10 mouse cellular contexts compared by ENCODE assay signal in the genomic region with DNA sequence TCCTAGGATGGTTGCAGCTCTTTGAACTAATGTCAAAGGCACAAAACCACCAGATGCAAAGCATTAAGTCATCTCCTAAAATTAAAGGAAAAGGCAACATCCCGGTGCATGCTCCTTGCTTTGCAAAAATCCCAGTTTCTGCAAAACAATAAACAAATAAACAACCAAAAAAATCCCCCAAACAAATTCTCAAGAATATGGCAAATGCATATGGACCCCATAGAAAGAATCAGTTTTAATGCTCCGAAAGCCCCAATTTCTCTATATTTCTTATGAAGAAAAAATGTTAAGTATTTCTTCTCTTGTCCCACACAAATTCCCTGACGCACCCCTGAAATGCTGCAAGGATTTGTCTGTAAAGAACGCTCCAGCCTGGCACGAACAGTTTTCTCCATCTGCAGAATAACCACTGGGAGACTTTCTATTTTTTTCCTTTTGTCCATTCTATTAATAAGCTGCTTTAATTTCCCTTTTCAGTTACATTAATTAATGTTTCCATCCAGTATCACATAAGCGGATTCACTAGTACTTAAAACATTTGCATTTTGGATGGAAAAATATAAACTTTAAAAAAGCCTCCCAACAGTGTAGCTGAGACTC. TPM values are rescaled to one million over a fixed set of nuclear protein-coding genes. Genes with fewer than 3 reads are reported as not detected.
DNase-seq lines count a peak whose midpoint lies in the region; ATAC-seq lines count a peak whose summit lies in the region.
"Had no signal": no experiment of that assay in that cellular context is flagged by ENCODE, and none has a peak within 500 bp of the region (broad histone marks: within the 10 kb centered on the region; RNA-seq: fewer than 3 reads in every experiment).

No protein-coding gene starts in this region.

- DNase-seq in heart, postnatal 36 days: no peak
- peak; percentile 22 for DNase-seq in embryo, embryonic 11 days
- no peak for DNase-seq in B cell, adult 2 months
- no peak for DNase-seq in layer of hippocampus, adult 9-11 months
- DNase-seq in ovary, postnatal 36 days (ENCODE audit: low spot score): no peak
- DNase-seq: adrenal gland, adult 2 months had no signal

- H3K27ac ChIP-seq in heart, embryonic 11.5 days (ENCODE audit: low read depth, low read length): no peak overlapping the region
- peak overlapping the region; percentile 97 for H3K27ac ChIP-seq in hindbrain, embryonic 13.5 days
- H3K27ac ChIP-seq in midbrain, embryonic 12.5 days (replicated peaks): peak overlapping the region; percentile 92

- H3K4me2 ChIP-seq in heart, embryonic 11.5 days: no peak overlapping the region
- peak overlapping the region; percentile 67 for H3K4me2 ChIP-seq in hindbrain, embryonic 13.5 days
- H3K4me2 ChIP-seq in midbrain, embryonic 12.5 days (replicated peaks): peak overlapping the region; percentile 51

- intact Hi-C loops in heart, postnatal 36 days (cut with DNase I): loop anchor here (10.0 kb wide), 2 partner anchors 448 to 718 kb away; no protein-coding TSS in a partner anchor

- no peak for ATAC-seq in heart, embryonic 11.5 days (replicated peaks; ENCODE audit: insufficient number of reproducible peaks, low FRiP score, low TSS enrichment)
- no peak for ATAC-seq in hindbrain, embryonic 13.5 days (ENCODE audit: low FRiP score)
- ATAC-seq in midbrain, embryonic 12.5 days (ENCODE audit: low FRiP score, low read depth): no peak

- peaks cover 69% of the 10 kb centered on the region for H3K27me3 ChIP-seq in heart, embryonic 11.5 days (ENCODE audit: control insufficient read depth, insufficient read depth, low read length)
- peaks cover 73% of the 10 kb centered on the region for H3K27me3 ChIP-seq in hindbrain, embryonic 13.5 days
- peaks cover 84% of the 10 kb centered on the region for H3K27me3 ChIP-seq in midbrain, embryonic 12.5 days
- H3K27me3 ChIP-seq: CH12.LX had no signal

- H3K4me1 ChIP-seq in heart, embryonic 11.5 days (ENCODE audit: control insufficient read depth, insufficient read depth, low read length): peaks cover 4% of the 10 kb centered on the region
- peaks cover 32% of the 10 kb centered on the region for H3K4me1 ChIP-seq in hindbrain, embryonic 13.5 days (replicated peaks)
- H3K4me1 ChIP-seq in midbrain, embryonic 12.5 days: peaks cover 15% of the 10 kb centered on the region; the same call in 1 of the 2 replicates

- H3K9ac ChIP-seq in heart, embryonic 11.5 days (ENCODE audit: low read depth, low read length): no peak overlapping the region
- peak overlapping the region; percentile 85 for H3K9ac ChIP-seq in hindbrain, embryonic 13.5 days
- peak overlapping the region; percentile 70 for H3K9ac ChIP-seq in midbrain, embryonic 12.5 days (replicated peaks)

- H3K4me3 ChIP-seq in heart, embryonic 11.5 days (ENCODE audit: low read depth, low read length): peak overlapping the region; percentile 54; the same call in 1 of the 2 replicates
- peak overlapping the region; percentile 52 for H3K4me3 ChIP-seq in hindbrain, embryonic 13.5 days
- peak overlapping the region; percentile 44 for H3K4me3 ChIP-seq in midbrain, embryonic 12.5 days

- no peaks in the 10 kb centered on the region for H3K36me3 ChIP-seq in heart, embryonic 11.5 days (ENCODE audit: control insufficient read depth, insufficient read depth, low read length)
- no peaks in the 10 kb centered on the region for H3K36me3 ChIP-seq in hindbrain, embryonic 13.5 days
- H3K36me3 ChIP-seq in midbrain, embryonic 12.5 days: no peaks in the 10 kb centered on the region

- 6% methylated on average over 6 of the region's 6 CpGs for WGBS in heart, embryonic 11.5 days (ENCODE audit: insufficient replicate concordance)
- 6% methylated on average over 6 of the region's 6 CpGs for WGBS in hindbrain, embryonic 13.5 days
- 5% methylated on average over 6 of the region's 6 CpGs for WGBS in midbrain, embryonic 12.5 days

- H3K9me3 ChIP-seq in heart, embryonic 11.5 days (replicated peaks; ENCODE audit: control insufficient read depth, low read length): no peaks in the 10 kb centered on the region
- no peaks in the 10 kb centered on the region for H3K9me3 ChIP-seq in hindbrain, embryonic 13.5 days
- no peaks in the 10 kb centered on the region for H3K9me3 ChIP-seq in midbrain, embryonic 12.5 days

RNA-seq across cellular contexts. Expression of a gene that starts 1.9 kb away (rescaled TPM):
- polyA plus RNA-seq in heart, embryonic 11.5 days (2014; fragmentation: Nextera tagmentation; extraction: Ambion mirVana): 8.8 and 9.5 TPM in 2 replicates
- 1 to 10 TPM; 2.2 to 3.3 TPM for total RNA-seq in heart, postnatal 36 days (2021)
- polyA plus RNA-seq in hindbrain, embryonic 13.5 days (2015; fragmentation: Nextera tagmentation; extraction: Ambion mirVana): 60.6 and 62.8 TPM in 2 replicates
- 61.5 and 71.1 TPM in 2 replicates for polyA plus RNA-seq in midbrain, embryonic 12.5 days (2016; fragmentation: Nextera tagmentation; extraction: Ambion mirVana)
- total RNA-seq: CH12.LX had no signal
